Mouse (Mus musculus): ENCODE measurements around the gene Mettl7b. TPM values are rescaled to one million over a fixed set of nuclear protein-coding genes. Genes with fewer than 3 reads are reported as not detected.

Mettl7b gene
- total RNA-seq, 1 experiment from 2014 or later: 37.1 TPM

- DNase-seq: no peak
Observed at GRCm38 (mm10) chr10:128947496-128947895, 13.3 kb downstream of the Mettl7b start.

GRCm38 (mm10) chr10:128945675-128946074, 15.1 kb downstream of the Mettl7b start:
- peak; percentile 81 for DNase-seq

DNA sequence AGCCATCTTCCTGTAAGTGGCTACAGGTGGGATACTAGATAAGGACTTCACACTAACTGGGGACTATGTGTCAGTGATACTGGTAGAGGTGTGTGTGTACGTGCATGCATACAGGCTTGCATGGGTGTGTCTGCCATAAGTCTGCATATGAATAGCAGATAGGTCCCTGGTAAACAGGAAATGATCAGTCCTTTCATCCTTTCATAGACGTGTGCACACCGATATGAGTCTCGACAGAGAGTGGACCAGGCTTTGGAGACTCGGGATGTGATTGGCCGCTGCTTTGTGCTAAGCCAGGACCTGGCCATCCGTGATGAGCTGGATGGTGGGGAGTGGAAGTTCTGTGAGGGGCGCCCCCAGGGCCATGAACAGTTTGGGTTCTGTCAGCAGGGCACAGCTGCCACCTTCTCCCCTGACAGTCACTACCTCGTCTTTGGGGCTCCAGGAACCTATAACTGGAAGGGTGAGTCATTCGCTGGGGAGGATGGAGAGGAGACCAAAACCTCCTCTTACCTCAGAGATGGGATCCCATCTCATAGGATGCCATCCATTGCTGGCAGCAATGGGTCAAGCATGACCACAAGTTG, 20.2 kb downstream of the Mettl7b start:
- no peak for DNase-seq

- peak; percentile 55 for DNase-seq
Observed at GRCm38 (mm10) chr10:128938974-128939373, 21.8 kb downstream of the Mettl7b start.

GRCm38 (mm10) chr10:128938457-128938856, 22.3 kb downstream of the Mettl7b start:
- DNase-seq: peak; percentile 89

GRCm38 (mm10) chr10:128937756-128938390, 22.9 kb downstream of the Mettl7b start:
- DNase-seq: no peak

DNA sequence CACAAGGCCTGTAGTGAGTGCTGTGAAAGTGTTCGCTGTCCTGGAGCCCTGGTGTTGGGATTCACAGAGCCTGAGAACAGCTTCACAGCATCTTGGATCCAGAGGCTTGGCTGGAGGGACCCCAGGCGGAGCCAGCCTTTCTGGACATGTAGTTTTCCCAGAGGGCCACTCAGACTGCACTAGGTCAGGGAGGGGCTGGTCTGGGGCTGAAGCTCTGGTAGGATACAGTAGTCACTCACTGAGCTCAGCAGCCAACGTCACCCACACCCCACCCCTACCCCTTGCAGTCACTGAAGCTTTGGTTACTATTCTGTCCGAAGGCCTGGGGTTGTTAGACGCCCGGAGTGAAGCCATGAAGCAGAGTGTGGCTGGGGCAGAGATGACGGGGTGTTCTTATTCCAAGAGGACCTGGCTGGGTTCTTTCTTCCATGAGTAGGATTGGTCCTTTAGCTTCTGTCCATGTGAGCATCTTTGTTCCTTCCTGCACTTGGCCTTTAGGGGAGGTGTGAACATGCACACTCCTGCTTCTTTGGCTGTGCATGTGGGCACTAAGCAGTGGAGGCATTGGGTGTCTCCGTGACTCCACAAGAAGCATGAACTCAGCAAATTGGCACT, 24.9 kb downstream of the Mettl7b start:
- no peak for DNase-seq

DNA sequence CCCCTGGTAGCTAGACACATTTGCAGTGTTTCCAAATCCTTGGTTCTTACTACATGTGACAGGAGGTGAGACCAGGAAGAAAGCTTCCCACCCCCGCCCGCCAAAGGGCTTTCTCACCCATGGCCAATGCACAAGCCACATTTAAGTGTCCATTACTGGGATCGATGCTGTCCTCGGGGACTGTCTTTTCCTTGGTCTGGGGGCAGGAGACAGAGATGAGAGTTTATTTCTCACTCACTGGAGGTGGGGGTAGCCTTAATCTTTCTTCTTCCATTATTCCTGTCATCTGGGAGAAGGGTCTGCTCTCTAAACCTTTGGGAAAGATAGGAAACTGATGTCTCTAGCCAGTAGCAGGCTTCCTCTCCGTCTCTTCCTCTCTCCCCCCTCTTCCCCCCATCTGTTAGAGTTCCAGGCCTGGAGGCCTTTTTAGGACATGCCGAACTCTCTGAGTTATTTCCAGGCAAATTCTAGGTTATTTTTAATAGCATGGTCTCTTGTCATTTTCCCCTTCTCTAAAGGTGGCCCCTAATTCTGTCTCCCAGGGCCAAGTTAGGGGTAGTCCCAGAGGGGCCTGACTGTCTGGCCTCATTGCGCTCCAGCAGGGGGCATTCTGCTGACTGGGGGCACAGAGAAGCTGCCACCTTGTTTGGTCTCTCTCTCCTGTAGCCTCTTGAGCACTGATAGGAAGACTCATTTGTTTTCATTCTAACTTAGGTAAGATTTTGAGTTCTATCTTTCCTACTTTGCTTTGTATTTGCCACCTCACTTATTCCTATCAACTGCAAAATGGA, 25.6 kb downstream of the Mettl7b start:
- DNase-seq: no peak

- no peak for DNase-seq
Observed at GRCm38 (mm10) chr10:128933976-128934721, 26.6 kb downstream of the Mettl7b start.

- peak; percentile 57 for DNase-seq
Observed at GRCm38 (mm10) chr10:128933574-128933973, 27.2 kb downstream of the Mettl7b start, which contains the start of gene Itga7. TSS of gene Itga7 (plus strand) at chr10:128933818.

- DNase-seq: no peak
Observed at GRCm38 (mm10) chr10:128931441-128931840, 29.3 kb downstream of the Mettl7b start.

- peak; percentile 47 for DNase-seq
Observed at GRCm38 (mm10) chr10:128929638-128930378, 31.0 kb downstream of the Mettl7b start.

- DNase-seq: no peak
Observed at GRCm38 (mm10) chr10:128928356-128928755, 32.4 kb downstream of the Mettl7b start.

- no peak for DNase-seq
Observed at GRCm38 (mm10) chr10:128923935-128924334, 36.9 kb downstream of the Mettl7b start, which contains the start of gene Bloc1s1. TSS of gene Bloc1s1 (minus strand) at chr10:128924035.

DNA sequence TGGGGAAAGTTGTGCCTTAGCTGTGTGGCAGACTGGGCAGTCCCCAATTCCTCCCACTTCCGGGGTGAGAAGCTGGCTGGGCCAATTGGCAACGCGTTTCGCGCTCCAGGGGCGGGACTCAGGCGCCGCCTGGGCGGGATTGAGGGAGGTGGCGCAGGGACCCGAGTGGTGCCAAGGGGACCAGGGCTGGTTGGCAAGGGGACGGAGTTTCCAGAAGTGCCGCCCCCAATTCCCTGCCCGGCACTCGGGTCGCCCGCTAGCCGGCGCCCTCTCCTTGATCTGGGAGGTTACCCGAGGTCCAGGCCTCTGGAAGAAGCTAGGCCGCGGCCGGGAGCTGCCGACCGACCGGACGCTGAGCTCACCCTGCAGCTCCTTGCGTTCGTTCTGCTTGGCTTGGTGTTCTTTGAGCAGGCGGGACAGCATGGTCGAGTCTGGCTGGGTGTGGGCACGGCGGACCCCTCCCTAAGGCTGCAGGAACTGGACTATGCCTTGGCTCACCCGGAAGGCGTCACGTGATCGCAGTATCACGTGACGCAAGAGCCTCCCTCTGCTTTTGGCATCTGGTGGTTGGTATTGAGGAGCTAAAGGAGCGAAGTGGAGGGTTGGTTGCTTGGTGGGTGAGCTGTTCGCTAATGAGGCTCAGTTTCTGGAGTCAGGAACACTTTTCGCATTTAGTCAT, 37.6 kb downstream of the Mettl7b start:
- peak; percentile 99 for DNase-seq

- no peak for DNase-seq
Observed at GRCm38 (mm10) chr10:128922822-128923012, 38.1 kb downstream of the Mettl7b start, which contains the start of gene Rdh5. TSS of gene Rdh5 (minus strand) at chr10:128922888.

GRCm38 (mm10) chr10:128921883-128922821, 38.6 kb downstream of the Mettl7b start:
- DNase-seq: peak; percentile 63

GRCm38 (mm10) chr10:128921251-128921650, 39.5 kb downstream of the Mettl7b start:
- DNase-seq: no peak

GRCm38 (mm10) chr10:128920736-128921161, 40.0 kb downstream of the Mettl7b start:
- peak; percentile 53 for DNase-seq

GRCm38 (mm10) chr10:128919966-128920365, 40.8 kb downstream of the Mettl7b start:
- DNase-seq: no peak
